ENCODE assay signal across 13 mouse cellular contexts in the genomic region with DNA sequence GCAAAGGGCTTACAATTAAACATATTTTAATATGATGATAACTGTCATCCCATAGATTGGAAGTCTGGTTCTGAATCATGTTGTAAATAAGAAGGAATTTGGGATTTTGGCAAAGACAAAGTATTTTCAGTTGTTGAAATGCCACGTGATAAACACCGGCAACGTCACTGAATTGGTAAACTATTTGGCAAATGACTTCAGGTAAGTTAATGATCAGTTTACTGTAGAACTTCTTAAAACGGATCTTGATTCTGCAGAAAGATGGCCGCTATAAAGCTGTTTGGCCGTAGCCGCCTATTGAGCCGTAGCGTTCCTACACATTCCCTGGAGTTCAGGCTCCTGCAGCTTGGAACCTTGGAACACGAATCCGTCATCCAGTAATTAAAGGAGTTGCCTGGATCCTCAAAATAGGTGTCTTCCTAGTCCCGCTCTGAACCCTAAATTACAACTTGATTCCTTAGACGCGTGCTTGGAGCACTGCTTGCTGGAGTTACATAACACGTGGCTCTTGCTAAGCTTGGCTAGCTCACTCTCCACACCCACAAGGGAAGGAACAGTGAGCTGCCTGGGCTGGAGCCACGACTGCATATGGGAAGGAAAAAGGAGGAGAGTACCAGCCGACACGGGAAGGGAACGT. TPM values are rescaled to one million over a fixed set of nuclear protein-coding genes. Genes with fewer than 3 reads are reported as not detected.
DNase-seq lines count a peak whose midpoint lies in the region; ATAC-seq and TF ChIP-seq lines count a peak whose summit lies in the region.
"Had no signal": no experiment of that assay in that cellular context is flagged by ENCODE, and none has a peak within 500 bp of the region (broad histone marks: within the 10 kb centered on the region; RNA-seq: fewer than 3 reads in every experiment).

No protein-coding gene starts in this region.

- TF ChIP-seq CTCF in intestine, postnatal 0 days (IDR thresholded peaks at IDR 0.05; ENCODE audit: low read depth) = no peak

- no peaks in the 10 kb centered on the region for H3K9me3 ChIP-seq in intestine, postnatal 0 days (ENCODE audit: control insufficient read depth)
- H3K9me3 ChIP-seq in intestine, embryonic 15.5 days = no peaks in the 10 kb centered on the region
- no peaks in the 10 kb centered on the region for H3K9me3 ChIP-seq in forebrain, embryonic 14.5 days (replicated peaks; ENCODE audit: control insufficient read depth, low read length)
- no peaks in the 10 kb centered on the region for H3K9me3 ChIP-seq in hindbrain, embryonic 11.5 days (ENCODE audit: control insufficient read depth, low read length)
- H3K9me3 ChIP-seq: liver, embryonic 15.5 days; stomach, embryonic 15.5 days had no signal

- DNase-seq in frontal cortex, postnatal 14 days (ENCODE audit: low spot score in 2 of 2) = peak; percentile 21 to 24
- peak; percentile 33 to 62 for DNase-seq in kidney, postnatal 4 days
- DNase-seq in right cerebral cortex, postnatal 14 days = peak; percentile 34
- DNase-seq in embryo, embryonic 10.5 days (ENCODE audit: low spot score) = no peak
- no peak for DNase-seq in forebrain, embryonic 14.5 days (ENCODE audit: low spot score)
- no peak for DNase-seq in hindbrain, embryonic 11.5 days (ENCODE audit: low spot score)
- DNase-seq: cerebellum, postnatal 36 days; heart, postnatal 36 days had no signal

- H3K27ac ChIP-seq in intestine, postnatal 0 days (ENCODE audit: low read depth, low read length) = 0 out of 2 replicates have a peak overlapping the region, but pooled peaks have one; percentile 7
- no peak overlapping the region for H3K27ac ChIP-seq in intestine, embryonic 15.5 days
- H3K27ac ChIP-seq in forebrain, embryonic 14.5 days (ENCODE audit: low read depth, low read length) = no peak overlapping the region
- H3K27ac ChIP-seq in hindbrain, embryonic 11.5 days (ENCODE audit: low read depth, low read length) = no peak overlapping the region
- H3K27ac ChIP-seq: liver, embryonic 15.5 days; macrophage; stomach, embryonic 15.5 days had no signal

- WGBS in intestine, postnatal 0 days = 94% methylated on average over 19 of the region's 19 CpGs
- WGBS in intestine, embryonic 15.5 days = 92% methylated on average over 19 of the region's 19 CpGs
- WGBS in forebrain, embryonic 14.5 days = 94% methylated on average over 19 of the region's 19 CpGs
- WGBS in hindbrain, embryonic 11.5 days = 95% methylated on average over 19 of the region's 19 CpGs

- H3K36me3 ChIP-seq in intestine, postnatal 0 days (ENCODE audit: control insufficient read depth, insufficient read depth) = peaks cover 10% of the 10 kb centered on the region; the same call in 1 of the 2 replicates
- peaks cover 18% of the 10 kb centered on the region for H3K36me3 ChIP-seq in intestine, embryonic 15.5 days
- peaks cover 46% of the 10 kb centered on the region for H3K36me3 ChIP-seq in forebrain, embryonic 14.5 days (ENCODE audit: control insufficient read depth, insufficient read depth, low read length)
- no peaks in the 10 kb centered on the region; the same call in 1 of the 2 replicates for H3K36me3 ChIP-seq in hindbrain, embryonic 11.5 days (ENCODE audit: control insufficient read depth, insufficient read depth, low read length)

- H3K4me3 ChIP-seq in intestine, postnatal 0 days (ENCODE audit: low read depth, low read length) = no peak overlapping the region
- H3K4me3 ChIP-seq in intestine, embryonic 15.5 days (replicated peaks) = no peak overlapping the region
- H3K4me3 ChIP-seq in forebrain, embryonic 14.5 days (ENCODE audit: low read depth, low read length) = no peak overlapping the region
- no peak overlapping the region for H3K4me3 ChIP-seq in hindbrain, embryonic 11.5 days (ENCODE audit: low read depth, low read length)
- H3K4me3 ChIP-seq: liver, embryonic 15.5 days; stomach, embryonic 15.5 days had no signal

- H3K9ac ChIP-seq in intestine, postnatal 0 days (ENCODE audit: low read depth, low read length) = no peak overlapping the region
- H3K9ac ChIP-seq in intestine, embryonic 15.5 days = no peak overlapping the region
- no peak overlapping the region for H3K9ac ChIP-seq in forebrain, embryonic 14.5 days (ENCODE audit: low read length)
- no peak overlapping the region for H3K9ac ChIP-seq in hindbrain, embryonic 11.5 days (ENCODE audit: low read depth, low read length)
- H3K9ac ChIP-seq: liver, embryonic 15.5 days; stomach, embryonic 15.5 days had no signal

- no peak for ATAC-seq in intestine, postnatal 0 days
- no peak for ATAC-seq in intestine, embryonic 15.5 days
- ATAC-seq in forebrain, embryonic 14.5 days = no peak
- ATAC-seq in hindbrain, embryonic 11.5 days (ENCODE audit: low FRiP score) = no peak

- H3K4me2 ChIP-seq in intestine, postnatal 0 days (replicated peaks; ENCODE audit: low read depth) = no peak overlapping the region
- H3K4me2 ChIP-seq in intestine, embryonic 15.5 days (replicated peaks) = no peak overlapping the region
- H3K4me2 ChIP-seq in forebrain, embryonic 14.5 days (ENCODE audit: low read length) = no peak overlapping the region
- H3K4me2 ChIP-seq in hindbrain, embryonic 11.5 days (replicated peaks; ENCODE audit: low read depth, low read length) = no peak overlapping the region
- H3K4me2 ChIP-seq: liver, embryonic 15.5 days; stomach, embryonic 15.5 days had no signal

- no peaks in the 10 kb centered on the region for H3K27me3 ChIP-seq in intestine, postnatal 0 days (replicated peaks; ENCODE audit: control insufficient read depth, insufficient read depth, low read length)
- no peaks in the 10 kb centered on the region for H3K27me3 ChIP-seq in intestine, embryonic 15.5 days (replicated peaks)
- no peaks in the 10 kb centered on the region for H3K27me3 ChIP-seq in forebrain, embryonic 14.5 days (replicated peaks; ENCODE audit: control insufficient read depth, insufficient read depth, low read length)
- H3K27me3 ChIP-seq in hindbrain, embryonic 11.5 days (ENCODE audit: control insufficient read depth, insufficient read depth, low read length) = no peaks in the 10 kb centered on the region
- H3K27me3 ChIP-seq: liver, embryonic 15.5 days; stomach, embryonic 15.5 days had no signal

- no peaks in the 10 kb centered on the region for H3K4me1 ChIP-seq in intestine, postnatal 0 days (replicated peaks; ENCODE audit: control insufficient read depth, insufficient read depth, low read length)
- H3K4me1 ChIP-seq in intestine, embryonic 15.5 days (replicated peaks) = no peaks in the 10 kb centered on the region
- H3K4me1 ChIP-seq in forebrain, embryonic 14.5 days (ENCODE audit: control insufficient read depth, insufficient read depth, low read length) = no peaks in the 10 kb centered on the region
- no peaks in the 10 kb centered on the region for H3K4me1 ChIP-seq in hindbrain, embryonic 11.5 days (replicated peaks; ENCODE audit: control insufficient read depth, insufficient read depth, low read length)
- H3K4me1 ChIP-seq: liver, embryonic 15.5 days; stomach, embryonic 15.5 days had no signal

RNA-seq across cellular contexts. Expression of a gene that starts 46.2 kb away (rescaled TPM):
- 0.16 and 0.30 TPM in 2 replicates for polyA plus RNA-seq in intestine, postnatal 0 days (2015; fragmentation: Nextera tagmentation; extraction: Ambion mirVana)
- polyA plus RNA-seq in intestine, embryonic 15.5 days (2015; fragmentation: Nextera tagmentation; extraction: Ambion mirVana) = 0.09 TPM in 1 of 2 replicates, not detected in the other
- not detected in 2 replicates for polyA plus RNA-seq in forebrain, embryonic 14.5 days (2014; fragmentation: Nextera tagmentation; extraction: Ambion mirVana)
- not detected in 2 replicates for polyA plus RNA-seq in hindbrain, embryonic 11.5 days (2014; fragmentation: Nextera tagmentation; extraction: Ambion mirVana)

Comparison
In these comparisons a context has a peak if more than half of its experiments do, and no peak if none do; other contexts are left out.
1. DNase-seq: peak in frontal cortex, postnatal 14 days (2 of 2), kidney, postnatal 4 days (2 of 2) and right cerebral cortex, postnatal 14 days (single experiment); none in embryo, embryonic 10.5 days (single experiment), forebrain, embryonic 14.5 days (single experiment) and hindbrain, embryonic 11.5 days (single experiment).